Mouse (Mus musculus) inflammation-experienced regulatory T-cells, adult 6 months (primary cell): Measurements from ENCODE around the gene Rerg. TPM values are rescaled to one million over a fixed set of nuclear protein-coding genes. Genes with fewer than 3 reads are reported as not detected.

Experiments used
- ATAC-seq: one replicate; pipeline ENCODE4 v1.8.0; 2017
- polyA plus RNA-seq, 3 experiments: library from polyadenylated mRNA; unstranded; fragments of 100-300 nt; shearing (Covaris generic); gene quantifications; one replicate each; pipeline ENCODE4 v1.2.1; 2017

The Rerg gene
- polyA plus RNA-seq, 3 experiments from 2014 or later, result not detected

DNA sequence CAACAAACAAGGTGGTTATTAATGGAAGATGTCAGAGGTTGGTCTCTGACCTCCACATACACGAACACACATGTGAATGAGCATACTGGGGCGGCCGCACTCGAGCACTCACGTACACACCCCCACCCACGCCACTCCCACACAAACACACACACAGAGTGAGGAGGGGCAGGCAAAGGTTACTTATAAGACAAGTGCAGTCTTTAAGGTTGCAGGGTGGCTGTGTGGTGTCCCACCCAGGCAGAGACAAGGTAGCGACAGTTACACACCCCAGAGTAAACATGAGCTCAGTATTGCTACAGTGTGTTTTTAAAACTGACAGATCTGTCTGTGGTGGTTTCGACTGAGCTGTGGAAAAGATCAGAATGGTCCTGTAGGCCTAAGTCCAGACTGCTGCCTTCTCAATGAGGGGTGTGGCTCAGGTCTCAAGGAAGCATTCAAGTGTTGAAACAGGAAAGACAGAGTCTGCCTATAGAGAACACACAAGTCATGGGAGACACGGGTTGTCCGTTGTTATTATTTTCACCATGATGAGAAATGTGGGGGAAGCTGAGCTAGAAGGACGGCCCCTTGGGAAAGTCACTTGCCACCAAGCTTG is 8.7 kb downstream of the Rerg start:
- no peak for ATAC-seq

- ATAC-seq, result no peak
Measured at GRCm38 (mm10) chr6:137159372-137159926, 10.8 kb downstream of the Rerg start.

- no peak for ATAC-seq
Measured at GRCm38 (mm10) chr6:137156437-137157219, 13.7 kb downstream of the Rerg start.

DNA sequence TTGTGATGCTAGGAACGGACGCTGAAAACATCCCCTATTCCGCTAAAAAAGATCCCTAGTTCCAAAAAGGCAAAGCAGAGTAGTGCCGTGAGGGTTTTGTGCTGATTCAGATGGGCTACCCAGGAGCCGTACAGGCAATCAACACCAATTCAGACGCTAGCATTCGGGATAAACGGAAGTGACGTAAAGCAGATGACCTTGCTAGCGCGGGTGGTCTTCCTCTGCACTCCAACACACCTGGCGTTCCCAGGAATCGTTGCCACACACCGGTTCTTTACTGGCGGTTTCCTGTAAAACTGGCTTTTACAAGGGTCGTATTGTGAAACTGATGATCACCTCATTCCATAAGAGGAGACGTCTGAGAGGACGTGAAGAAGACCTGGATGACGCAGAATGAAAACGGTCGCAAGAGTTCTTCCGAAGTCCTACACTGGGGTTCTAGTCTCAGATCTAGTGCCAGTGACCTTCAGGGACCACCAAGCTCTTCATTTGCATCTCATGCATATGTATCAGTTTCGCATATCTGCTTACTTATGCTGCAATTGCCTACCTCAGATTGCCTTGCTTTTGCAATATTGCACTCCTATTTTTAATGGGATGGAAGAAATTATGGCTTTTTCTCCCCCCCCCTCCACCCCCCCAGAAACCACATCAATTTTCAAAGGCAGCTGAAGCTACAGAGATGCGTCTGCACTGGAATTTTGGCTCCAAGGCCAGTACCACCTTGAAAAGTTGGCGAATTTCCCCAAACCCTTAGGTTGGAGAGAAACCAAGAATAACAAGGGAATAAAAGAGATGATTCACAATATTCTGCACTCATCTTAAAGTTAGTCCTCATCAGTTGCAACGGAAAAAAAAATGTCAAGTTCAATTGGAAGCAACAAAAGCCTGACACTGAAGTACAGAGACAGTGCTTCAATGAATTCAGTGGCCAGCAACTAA is 14.8 kb downstream of the Rerg start:
- no peak for ATAC-seq

GRCm38 (mm10) chr6:137153021-137153420 is 17.3 kb downstream of the Rerg start:
- no peak for ATAC-seq

DNA sequence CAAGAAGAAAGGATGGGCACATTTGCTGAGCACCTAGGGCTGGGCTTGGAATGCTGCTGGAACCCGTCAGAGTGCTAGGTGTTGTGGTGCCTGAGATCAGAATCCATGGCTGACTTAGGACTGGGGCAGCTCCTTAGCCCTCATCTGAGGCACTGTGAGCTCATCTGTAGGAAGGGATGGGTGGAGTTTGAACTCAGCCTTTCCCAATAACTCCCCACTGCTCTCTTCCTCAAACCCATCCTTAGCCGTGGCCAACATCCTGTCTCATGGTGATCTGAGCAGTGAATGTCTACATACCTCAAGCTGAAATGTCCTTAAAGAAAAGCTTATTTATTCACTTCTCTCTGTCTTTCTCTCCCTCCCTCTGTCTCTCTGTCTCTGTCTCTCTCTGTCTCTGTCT is 19.3 kb downstream of the Rerg start:
- no peak for ATAC-seq

- ATAC-seq, result no peak
Measured at GRCm38 (mm10) chr6:137149833-137150232, 20.5 kb downstream of the Rerg start.

DNA sequence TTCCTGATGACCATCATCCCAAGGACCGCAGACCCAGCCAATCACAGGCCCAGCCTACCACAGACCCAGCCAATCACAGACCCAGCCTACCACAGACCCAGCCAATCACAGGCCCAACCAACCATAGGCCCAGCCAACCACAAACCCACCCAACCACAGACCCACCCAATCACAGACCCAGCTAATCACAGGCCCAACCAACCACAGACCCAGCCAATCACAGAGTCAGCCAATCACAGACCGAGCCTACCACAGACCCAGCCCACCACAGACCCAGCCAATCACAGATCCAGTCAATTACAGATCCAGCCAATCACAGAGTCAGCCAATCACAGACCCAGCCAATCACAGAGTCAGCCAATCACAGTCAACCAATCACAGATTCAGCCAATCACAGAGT is 23.4 kb downstream of the Rerg start:
- ATAC-seq, result no peak

DNA sequence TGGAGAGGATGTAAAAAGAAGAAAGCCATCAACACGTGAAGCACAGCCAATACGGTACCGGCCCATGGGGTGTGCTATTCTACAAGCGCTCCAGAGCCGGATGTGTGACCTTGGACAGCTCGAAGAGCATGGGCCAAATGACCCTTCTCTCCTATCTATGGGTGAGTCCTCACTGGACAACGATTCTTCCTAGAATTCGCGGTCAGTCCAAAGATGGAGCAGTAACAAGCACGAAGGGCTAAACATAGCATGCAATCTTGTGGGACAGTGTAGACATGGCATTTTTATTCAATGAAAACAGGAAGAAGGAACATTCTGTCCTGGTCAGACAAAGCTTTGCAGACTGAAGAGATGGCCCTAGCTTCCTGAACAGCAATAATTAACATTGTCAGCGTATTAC is 24.7 kb downstream of the Rerg start:
- no peak for ATAC-seq

- no peak for ATAC-seq
Measured at GRCm38 (mm10) chr6:137144958-137145535, 25.2 kb downstream of the Rerg start.

DNA sequence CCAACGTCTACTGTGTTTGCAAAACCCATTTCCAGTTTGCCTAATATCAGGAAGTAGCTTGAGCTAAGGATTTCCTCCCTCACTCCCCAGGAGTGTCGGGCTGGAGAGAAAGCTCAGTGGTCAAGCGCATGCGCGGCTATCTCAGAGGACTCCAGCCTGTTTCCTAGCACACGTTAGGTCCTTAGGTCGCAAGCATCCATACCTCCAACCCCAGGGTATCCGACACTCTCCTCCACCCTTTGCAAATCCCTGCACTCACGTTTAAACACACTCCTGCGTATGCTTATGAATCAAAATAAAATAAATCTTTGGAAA is 25.8 kb downstream of the Rerg start:
- ATAC-seq, result no peak

GRCm38 (mm10) chr6:137143818-137144525 is 26.3 kb downstream of the Rerg start:
- ATAC-seq, result no peak

GRCm38 (mm10) chr6:137142796-137143195 is 27.5 kb downstream of the Rerg start:
- no peak for ATAC-seq

GRCm38 (mm10) chr6:137141247-137141820 is 29.0 kb downstream of the Rerg start:
- ATAC-seq, result no peak

- ATAC-seq, result no peak
Measured at GRCm38 (mm10) chr6:137138822-137139221, 31.5 kb downstream of the Rerg start.

- ATAC-seq, result no peak
Measured at GRCm38 (mm10) chr6:137138391-137138790, 31.9 kb downstream of the Rerg start.

GRCm38 (mm10) chr6:137136401-137136800 is 33.9 kb downstream of the Rerg start:
- no peak for ATAC-seq

GRCm38 (mm10) chr6:137135506-137136391 is 34.5 kb downstream of the Rerg start:
- ATAC-seq, result no peak

- ATAC-seq, result no peak
Measured at GRCm38 (mm10) chr6:137131794-137132193, 38.5 kb downstream of the Rerg start.

GRCm38 (mm10) chr6:137131349-137131748 is 38.9 kb downstream of the Rerg start:
- ATAC-seq, result no peak

GRCm38 (mm10) chr6:137126861-137127260 is 43.4 kb downstream of the Rerg start:
- no peak for ATAC-seq
